Comparison of ENCODE assay signal across 8 mouse cellular contexts in genomic region chr11:52098398-52098946, GRCm38 (mm10). TPM values are rescaled to one million over a fixed set of nuclear protein-coding genes. Genes with fewer than 3 reads are reported as not detected.
A peak's percentile ranks its signal among the peaks of the same experiment; 100 is the strongest.
DNase-seq lines count a peak whose midpoint lies in the region; ATAC-seq and TF ChIP-seq lines count a peak whose summit lies in the region.

TSS of gene Ppp2ca (plus strand) at chr11:52098681.

- no peak for TF ChIP-seq EP300 in liver, embryonic 14.5 days (IDR thresholded peaks at IDR 0.05; ENCODE audit: low read depth)
- no peak for TF ChIP-seq EP300 in stomach, postnatal 0 days (optimal IDR thresholded peaks at IDR 0.05)

- H3K9me3 ChIP-seq in forebrain, embryonic 10.5 days: no peaks in the 10 kb centered on the region
- H3K9me3 ChIP-seq in heart, embryonic 15.5 days (replicated peaks): no peaks in the 10 kb centered on the region
- H3K9me3 ChIP-seq in liver, embryonic 14.5 days (ENCODE audit: control insufficient read depth, low read length): no peaks in the 10 kb centered on the region
- H3K9me3 ChIP-seq in neural tube, embryonic 11.5 days (ENCODE audit: control insufficient read depth, low read length): no peaks in the 10 kb centered on the region
- no peaks in the 10 kb centered on the region for H3K9me3 ChIP-seq in stomach, postnatal 0 days (ENCODE audit: control insufficient read depth, low read length)

- H3K9ac ChIP-seq in heart, embryonic 15.5 days: peak within 1 kb of the TSS; percentile 98
- peak within 1 kb of the TSS; percentile 95 for H3K9ac ChIP-seq in liver, embryonic 14.5 days (replicated peaks)
- peak within 1 kb of the TSS; percentile 98 for H3K9ac ChIP-seq in neural tube, embryonic 11.5 days (ENCODE audit: low read length)
- peak within 1 kb of the TSS; percentile 100 for H3K9ac ChIP-seq in stomach, postnatal 0 days (ENCODE audit: low read length)

- peak; percentile 97 for DNase-seq in CD8-positive naive resting alpha-beta T cell, adult 2 months (ENCODE audit: low read depth in 2 of 2, low spot score in 2 of 2)
- peak; percentile 97 for DNase-seq in c-Kit-positive CD71-negative TER-119-negative erythroid progenitor cells, embryonic 14.5 days (ENCODE audit: low read depth)
- peak; percentile 98 for DNase-seq in forebrain, embryonic 10.5 days (ENCODE audit: extremely low spot score, low spot score)
- peak; percentile 98 to 99 for DNase-seq in kidney, postnatal 25 days
- DNase-seq in liver, embryonic 14.5 days (ENCODE audit: low read depth in 3 of 3, low spot score in 3 of 3): peak; percentile 97 to 98 (median 97)
- peak; percentile 100 for DNase-seq in neural tube, embryonic 11.5 days (ENCODE audit: low spot score)
- DNase-seq in stomach, postnatal 0 days (ENCODE audit: low spot score): peak; percentile 99

- peak within 1 kb of the TSS; percentile 99 for H3K27ac ChIP-seq in forebrain, embryonic 10.5 days
- peak within 1 kb of the TSS; percentile 100 for H3K27ac ChIP-seq in heart, embryonic 15.5 days
- peak within 1 kb of the TSS; percentile 93 for H3K27ac ChIP-seq in liver, embryonic 14.5 days
- H3K27ac ChIP-seq in neural tube, embryonic 11.5 days (ENCODE audit: low read depth, low read length): peak within 1 kb of the TSS; percentile 99
- peak within 1 kb of the TSS; percentile 100 for H3K27ac ChIP-seq in stomach, postnatal 0 days (replicated peaks)

- H3K4me2 ChIP-seq in heart, embryonic 15.5 days: peak within 1 kb of the TSS; percentile 81
- peak within 1 kb of the TSS; percentile 93 for H3K4me2 ChIP-seq in liver, embryonic 14.5 days (ENCODE audit: low read depth)
- H3K4me2 ChIP-seq in neural tube, embryonic 11.5 days (ENCODE audit: low read depth): peak within 1 kb of the TSS; percentile 79
- H3K4me2 ChIP-seq in stomach, postnatal 0 days (replicated peaks; ENCODE audit: low read depth): peak within 1 kb of the TSS; percentile 63

- peak within 1 kb of the TSS; percentile 83 for H3K4me3 ChIP-seq in forebrain, embryonic 10.5 days
- peak within 1 kb of the TSS; percentile 90 for H3K4me3 ChIP-seq in heart, embryonic 15.5 days
- peak within 1 kb of the TSS; percentile 77 to 92 for H3K4me3 ChIP-seq in liver, embryonic 14.5 days (ENCODE audit: insufficient read depth in 1 of 2, low read depth in 2 of 2, low read length in 2 of 2)
- H3K4me3 ChIP-seq in neural tube, embryonic 11.5 days (ENCODE audit: low read depth, low read length): peak within 1 kb of the TSS; percentile 99
- peak within 1 kb of the TSS; percentile 99 for H3K4me3 ChIP-seq in stomach, postnatal 0 days (ENCODE audit: low read depth, low read length)

- H3K27me3 ChIP-seq in forebrain, embryonic 10.5 days (ENCODE audit: poor library complexity, severe bottlenecking): no peaks in the 10 kb centered on the region
- H3K27me3 ChIP-seq in heart, embryonic 15.5 days: no peaks in the 10 kb centered on the region
- H3K27me3 ChIP-seq in liver, embryonic 14.5 days (ENCODE audit: control insufficient read depth, insufficient read depth, low read length): no peaks in the 10 kb centered on the region
- H3K27me3 ChIP-seq in neural tube, embryonic 11.5 days (ENCODE audit: control insufficient read depth, insufficient read depth, low read length): no peaks in the 10 kb centered on the region
- H3K27me3 ChIP-seq in stomach, postnatal 0 days (ENCODE audit: control insufficient read depth, insufficient read depth, low read length): no peaks in the 10 kb centered on the region

- peak; percentile 97 for ATAC-seq in heart, embryonic 15.5 days (replicated peaks; ENCODE audit: insufficient number of reproducible peaks, insufficient read depth, low FRiP score, low read depth)
- peak; percentile 95 for ATAC-seq in liver, embryonic 14.5 days (ENCODE audit: insufficient read depth)
- peak; percentile 98 for ATAC-seq in neural tube, embryonic 11.5 days (ENCODE audit: insufficient read depth, low FRiP score, low TSS enrichment)
- peak; percentile 95 for ATAC-seq in stomach, postnatal 0 days (ENCODE audit: low FRiP score, low TSS enrichment)

- peaks cover 33% of the 10 kb centered on the region for H3K4me1 ChIP-seq in forebrain, embryonic 10.5 days
- peaks cover 40% of the 10 kb centered on the region for H3K4me1 ChIP-seq in heart, embryonic 15.5 days (replicated peaks)
- H3K4me1 ChIP-seq in liver, embryonic 14.5 days (replicated peaks; ENCODE audit: control insufficient read depth in 2 of 2, insufficient read depth in 2 of 2, low read length in 1 of 2): peaks cover 37 to 45% of the 10 kb centered on the region in 2 experiments
- peaks cover 12% of the 10 kb centered on the region for H3K4me1 ChIP-seq in neural tube, embryonic 11.5 days (ENCODE audit: control insufficient read depth, insufficient read depth, low read length)
- H3K4me1 ChIP-seq in stomach, postnatal 0 days (replicated peaks; ENCODE audit: control insufficient read depth, insufficient read depth): peaks cover 7% of the 10 kb centered on the region; the same call in 1 of the 2 replicates

- peaks cover 13% of the 10 kb centered on the region for H3K36me3 ChIP-seq in forebrain, embryonic 10.5 days (replicated peaks)
- no peaks in the 10 kb centered on the region for H3K36me3 ChIP-seq in heart, embryonic 15.5 days
- H3K36me3 ChIP-seq in liver, embryonic 14.5 days (replicated peaks; ENCODE audit: control insufficient read depth, insufficient read depth, low read depth): peaks cover 7% of the 10 kb centered on the region; the same call in 1 of the 2 replicates
- no peaks in the 10 kb centered on the region for H3K36me3 ChIP-seq in neural tube, embryonic 11.5 days (ENCODE audit: control insufficient read depth, insufficient read depth, low read length)
- no peaks in the 10 kb centered on the region for H3K36me3 ChIP-seq in stomach, postnatal 0 days (ENCODE audit: control insufficient read depth, insufficient read depth, low read length)

- under 1% methylated on average over 53 of the region's 53 CpGs for WGBS in forebrain, embryonic 10.5 days
- WGBS in heart, embryonic 15.5 days: under 1% methylated on average over 51 of the region's 53 CpGs
- WGBS in liver, embryonic 14.5 days (ENCODE audit: insufficient replicate concordance): under 1% methylated on average over 47 of the region's 53 CpGs
- under 1% methylated on average over 50 of the region's 53 CpGs for WGBS in neural tube, embryonic 11.5 days
- under 1% methylated on average over 47 of the region's 53 CpGs for WGBS in stomach, postnatal 0 days

- TF ChIP-seq CTCF in liver, embryonic 14.5 days (IDR thresholded peaks at IDR 0.05; ENCODE audit: low read depth): no peak
- TF ChIP-seq CTCF in stomach, postnatal 0 days (IDR thresholded peaks at IDR 0.05; ENCODE audit: low read depth): no peak

RNA-seq across cellular contexts. Expression of gene Ppp2ca, which starts in this region (rescaled TPM):
- polyA plus RNA-seq in forebrain, embryonic 10.5 days (2016; fragmentation: Nextera tagmentation; extraction: Ambion mirVana): 86.5 and 88.4 TPM in 2 replicates
- 62.0 and 67.0 TPM in 2 replicates for polyA plus RNA-seq in heart, embryonic 15.5 days (2015; fragmentation: Nextera tagmentation; extraction: Ambion mirVana)
- polyA plus RNA-seq in liver, embryonic 14.5 days (2012; rRNA removed): 18.8 and 24.0 TPM in 2 replicates
- polyA plus RNA-seq in liver, embryonic 14.5 days (2014; fragmentation: Nextera tagmentation; extraction: Ambion mirVana): 37.5 and 41.6 TPM in 2 replicates
- polyA plus RNA-seq in neural tube, embryonic 11.5 days (2014; fragmentation: Nextera tagmentation; extraction: Ambion mirVana): 132 TPM in 2 replicates
- polyA plus RNA-seq in stomach, postnatal 0 days (2015; fragmentation: Nextera tagmentation; extraction: Ambion mirVana): 63.8 and 66.5 TPM in 2 replicates

Comparison
In these comparisons a context has a peak if more than half of its experiments do, and no peak if none do; other contexts are left out.
1. Peak in every context shown above with its lines: DNase-seq, ATAC-seq, H3K4me3 ChIP-seq and H3K27ac ChIP-seq.